Mouse (Mus musculus) Patski (cell line): ENCODE data around the gene Madd. TPM values are rescaled to one million over a fixed set of nuclear protein-coding genes. Genes with fewer than 3 reads are reported as not detected.

Experiments
- ATAC-seq: fragments of 100-300 bp; one replicate; pipeline ENCODE4 v1.8.0; 2021
- CTCF ChIA-PET: fragments of 350-600 bp; sonication (Branson Sonifier 250); formaldehyde crosslinking; loops from one replicate; lab custom pipeline; 2022; ENCODE audit warnings: inconsistent platforms; lab: Charles Lee
- POLR2A ChIA-PET: fragments of 350-600 bp; sonication (Branson Sonifier 250); formaldehyde crosslinking; loops from one replicate; lab custom pipeline; 2022; ENCODE audit warnings: antibody characterized with exemption, inconsistent platforms; lab: Charles Lee
- DNase-seq: peaks from one replicate; pipeline ENCODE4 v3.0.0-alpha.2; 2011; ENCODE audit warnings: low read depth, low spot score
- H3K27me3 ChIP-seq: fragments of 371-371 bp; one replicate; pipeline ENCODE4 v1.5.1; 2021
- CTCF ChIP-seq: fragments of 100-300 bp; IDR thresholded peaks from one replicate; pipeline ENCODE4 v1.5.1; 2021
- in situ Hi-C: fragments of 300-500 bp; cut with MboI; formaldehyde crosslinking; loops from 3 replicates; pipeline ENCODE4 v1.11.1; 2018; ENCODE audit warnings: low pct_unique_long_range_greater_than_20kb, mixed read lengths
- polyA plus RNA-seq: library from polyadenylated mRNA; unstranded; gene quantifications from one replicate; pipeline ENCODE4 v1.2.3, GENCODE M21; 2021

Madd gene
- polyA plus RNA-seq, 1 experiment from 2014 or later = 12.8 TPM

DNA sequence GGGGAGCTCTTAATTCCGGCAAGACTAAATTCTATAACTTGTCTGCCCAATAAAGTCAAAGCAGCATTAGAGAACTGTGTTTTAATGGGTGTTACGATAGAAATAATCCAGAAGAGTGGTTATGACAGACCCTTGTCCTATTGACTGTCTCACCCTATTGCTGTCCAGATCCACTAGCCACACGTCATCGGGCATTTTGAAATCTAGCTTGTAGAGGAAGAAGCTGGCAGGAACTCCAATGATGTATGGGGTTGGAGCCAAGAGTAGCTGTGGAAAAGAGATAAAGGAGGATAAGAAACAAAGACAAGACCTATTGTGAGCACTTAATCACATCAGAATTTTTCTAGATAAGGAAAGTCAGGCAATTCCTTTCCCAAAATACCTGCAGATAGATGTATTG is 8.1 kb downstream of the Madd start:
- no peak for TF ChIP-seq CTCF
- ATAC-seq (no peak), DNase-seq (no peak)
- in situ Hi-C loops = no loop called here
- no peaks in the 10 kb centered on the region for H3K27me3 ChIP-seq
- ChIA-PET CTCF (no interaction called here), POLR2A (no interaction called here)

DNA sequence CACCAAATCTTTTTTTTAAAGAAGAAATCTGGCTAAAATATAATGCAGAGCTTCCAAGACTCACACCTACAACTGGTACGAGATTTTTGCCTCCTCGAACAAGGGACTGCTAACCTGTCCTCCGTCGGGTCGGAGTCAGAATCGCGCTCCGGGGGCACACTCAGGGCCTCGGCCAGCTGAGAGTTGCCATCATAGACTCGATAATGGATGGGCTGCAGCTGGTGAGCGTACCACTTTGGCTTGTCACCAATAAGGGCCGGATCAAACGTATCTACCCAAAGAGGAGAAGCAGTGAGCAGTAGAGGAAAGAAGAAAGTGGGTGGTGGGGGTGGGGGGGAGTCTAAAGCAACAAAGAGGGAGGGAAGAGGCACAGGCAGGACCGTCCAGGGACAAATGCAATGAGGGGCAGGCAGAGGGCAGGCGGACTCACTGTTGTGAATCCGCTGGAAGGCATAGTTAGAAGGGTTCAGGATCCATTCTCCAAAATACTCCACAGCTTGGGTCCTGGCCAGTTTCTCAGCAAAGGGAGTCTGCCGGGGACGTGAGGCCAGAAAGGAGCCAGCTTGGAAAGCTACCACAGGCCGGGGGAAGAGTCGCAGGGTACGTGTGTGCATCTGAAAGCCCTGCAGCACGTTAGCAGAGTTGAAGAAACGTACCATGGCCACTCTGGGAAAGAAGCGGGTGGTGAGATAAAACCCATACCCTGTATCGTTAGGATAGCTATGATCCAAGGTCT is 13.9 kb downstream of the Madd start:
- ATAC-seq = no peak

DNA sequence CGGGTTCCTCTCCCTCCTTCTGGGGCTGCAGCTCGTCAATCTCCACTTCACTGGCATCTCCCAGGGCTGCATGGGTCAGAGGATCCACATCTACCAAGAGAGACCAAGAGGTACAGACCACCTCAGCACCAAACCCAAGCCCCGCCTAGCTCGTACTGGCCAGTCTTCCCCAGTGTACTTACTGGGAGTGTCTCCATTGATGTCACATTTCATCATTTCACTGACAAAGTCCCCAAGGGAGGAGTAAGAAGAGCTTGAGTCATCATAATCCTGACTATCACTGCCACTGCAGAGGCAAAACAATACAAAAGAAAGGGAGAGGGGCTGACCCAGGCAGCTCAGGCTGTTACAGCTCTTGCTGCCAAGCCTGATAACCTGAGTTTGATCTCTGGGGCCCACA is 16.0 kb downstream of the Madd start:
- ChIA-PET POLR2A (no interaction called here), CTCF (no interaction called here)
- in situ Hi-C loops = no loop called here
- TF ChIP-seq CTCF = no peak
- H3K27me3 ChIP-seq = no peaks in the 10 kb centered on the region
- ATAC-seq (no peak), DNase-seq (no peak)

More for the DNA sequence above, 13.9 kb downstream of the Madd start:
- ChIA-PET POLR2A (no interaction called here), CTCF (no interaction called here)
- in situ Hi-C loops = no loop called here
- no peak for TF ChIP-seq CTCF
- no peak for DNase-seq
- H3K27me3 ChIP-seq = no peaks in the 10 kb centered on the region

GRCm38 (mm10) chr2:91164991-91165390 is 18.6 kb downstream of the Madd start:
- DNase-seq (no peak), ATAC-seq (no peak)
- in situ Hi-C loops = no loop called here
- no peaks in the 10 kb centered on the region for H3K27me3 ChIP-seq
- TF ChIP-seq CTCF = no peak
- CTCF ChIA-PET = no interaction called here
- POLR2A ChIA-PET = no interaction called here

DNA sequence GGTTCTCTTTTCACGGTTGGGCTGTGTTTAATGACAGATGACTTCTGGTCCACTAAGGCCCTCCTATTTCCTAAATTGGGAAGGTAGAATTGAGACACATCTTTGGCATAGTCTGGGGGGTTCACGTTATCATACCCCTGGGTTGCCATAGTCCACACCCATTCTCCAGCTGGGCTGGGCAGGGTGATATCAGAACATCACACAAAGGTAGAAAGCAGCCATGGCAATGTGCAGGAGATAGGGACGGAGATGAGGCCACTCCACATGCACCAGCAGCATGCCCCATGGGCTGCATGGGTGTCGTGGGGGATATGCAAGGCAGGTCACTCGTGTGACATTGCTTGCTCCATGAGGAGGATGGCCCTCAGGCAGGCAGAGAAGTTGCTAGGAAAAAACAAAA is 20.1 kb downstream of the Madd start:
- in situ Hi-C loops = no loop called here
- POLR2A ChIA-PET = no interaction called here
- ATAC-seq (no peak), DNase-seq (no peak)
- no peaks in the 10 kb centered on the region for H3K27me3 ChIP-seq
- TF ChIP-seq CTCF = no peak
- CTCF ChIA-PET = no interaction called here

DNA sequence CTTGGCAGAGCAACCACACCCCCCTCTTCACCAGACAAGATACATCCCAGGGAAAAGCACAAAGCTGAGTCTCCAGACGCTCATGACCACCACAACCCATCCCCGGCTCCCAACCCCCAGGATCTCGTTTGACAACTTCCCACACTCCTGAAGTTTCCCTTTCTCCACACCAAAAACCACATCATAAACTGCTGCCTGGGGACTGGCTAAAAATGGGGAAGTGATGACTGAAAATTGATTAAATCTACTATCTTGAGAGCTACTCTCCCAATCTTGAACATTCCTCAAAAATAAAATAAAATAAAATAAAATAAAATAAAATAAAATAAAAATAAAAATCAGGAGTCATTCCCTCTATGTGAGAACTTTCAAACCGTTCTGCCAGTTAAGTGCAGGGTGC is 20.7 kb downstream of the Madd start:
- POLR2A ChIA-PET = no interaction called here

DNA sequence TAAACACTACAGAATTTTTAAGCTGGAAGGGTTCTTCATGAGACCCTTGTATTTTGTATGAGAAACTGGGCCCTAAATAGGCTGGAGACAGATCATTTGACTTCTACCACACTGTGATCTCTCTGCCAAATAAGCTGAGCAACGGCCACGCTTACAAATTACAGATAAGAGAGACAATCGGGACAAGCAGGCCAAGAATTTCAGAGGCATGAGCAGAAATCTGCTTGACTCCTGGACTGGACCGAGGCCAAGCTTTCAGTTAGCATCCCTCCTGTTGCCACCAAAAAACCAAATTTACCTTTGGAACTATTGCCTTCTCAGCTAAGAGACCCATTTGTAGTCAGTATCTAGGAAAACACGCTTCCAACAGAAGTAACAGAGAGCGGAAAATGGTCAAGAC is 23.0 kb downstream of the Madd start:
- CTCF ChIA-PET = interaction anchor here (1.5 kb wide), 1 partner anchor 45 kb away, joined by 5 read pairs; no protein-coding TSS in a partner anchor
- TF ChIP-seq CTCF = no peak
- DNase-seq = no peak
- ATAC-seq = no peak
- in situ Hi-C loops = no loop called here
- POLR2A ChIA-PET = no interaction called here
- H3K27me3 ChIP-seq = no peaks in the 10 kb centered on the region

More for the DNA sequence above, 20.7 kb downstream of the Madd start:
- in situ Hi-C loops = no loop called here
- TF ChIP-seq CTCF = no peak
- no peaks in the 10 kb centered on the region for H3K27me3 ChIP-seq
- DNase-seq = no peak
- CTCF ChIA-PET = no interaction called here
- ATAC-seq = no peak

DNA sequence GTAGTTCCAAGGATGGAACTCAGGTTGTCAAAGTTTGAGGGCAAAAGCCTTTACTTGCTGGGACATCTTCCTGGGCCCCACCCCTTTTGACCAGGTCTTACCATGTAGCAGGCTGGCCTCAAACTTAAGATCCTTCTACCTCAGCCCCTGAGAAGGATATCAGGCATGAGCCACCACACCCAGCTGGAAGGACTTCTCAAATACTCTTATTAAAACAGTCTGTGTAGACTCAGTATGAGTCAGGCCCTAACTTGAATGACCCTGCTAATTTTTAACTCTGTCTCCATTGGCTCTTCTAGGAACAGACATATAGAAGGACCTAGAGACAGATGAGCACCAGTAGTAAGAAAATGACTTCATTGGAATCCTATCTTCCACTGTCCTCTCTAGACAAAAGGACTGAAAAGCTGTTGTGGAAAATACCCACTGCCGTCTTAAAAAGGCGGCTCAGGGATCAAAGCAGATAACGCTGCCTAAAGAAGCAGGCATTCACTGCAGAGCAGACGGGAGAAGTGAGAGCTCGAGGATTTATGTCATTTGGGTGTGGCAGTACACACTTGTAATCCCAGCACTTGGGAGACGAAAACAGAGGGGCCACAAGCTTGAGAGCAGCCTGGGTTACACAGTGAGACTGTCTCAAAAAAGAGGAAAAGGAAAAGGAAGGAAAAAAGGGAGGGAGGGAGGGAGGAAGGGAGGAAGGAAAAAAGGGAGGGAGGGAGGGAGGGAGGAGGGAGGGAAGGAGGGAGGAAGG is 26.5 kb downstream of the Madd start:
- H3K27me3 ChIP-seq = no peaks in the 10 kb centered on the region
- ChIA-PET POLR2A (no interaction called here), CTCF (interaction anchor here (0.8 kb wide), 1 partner anchor 16 kb away, joined by 3 read pairs; no protein-coding TSS in a partner anchor)
- in situ Hi-C loops = no loop called here
- DNase-seq (peak; percentile 4), ATAC-seq (no peak)
- TF ChIP-seq CTCF = no peak

DNA sequence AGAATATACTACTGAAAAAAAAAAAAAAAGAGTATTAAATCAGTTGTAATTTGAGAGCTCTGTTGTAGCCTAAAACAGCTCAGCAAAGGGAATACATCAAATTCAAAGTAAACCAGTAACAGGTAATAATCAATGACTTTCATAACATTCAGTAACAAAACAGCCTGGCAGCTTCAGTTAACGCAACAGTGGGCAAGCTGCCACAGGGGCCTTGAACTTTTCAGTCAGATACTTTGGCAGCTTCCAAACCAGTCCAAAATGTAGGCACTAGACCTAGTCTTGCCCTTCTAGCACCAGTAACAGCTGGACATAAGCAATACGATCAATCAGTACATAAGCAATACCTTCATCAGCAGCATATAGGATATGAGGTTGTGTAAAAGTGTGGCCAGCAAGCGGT is 29.5 kb downstream of the Madd start:
- in situ Hi-C loops = no loop called here
- H3K27me3 ChIP-seq = no peaks in the 10 kb centered on the region
- ChIA-PET POLR2A (no interaction called here), CTCF (interaction anchor here (0.6 to 1.3 kb wide), 4 partner anchors 17 to 580 kb away, joined by 3 to 4 read pairs (median 3); no protein-coding TSS in a partner anchor)
- ATAC-seq = no peak
- DNase-seq = no peak
- TF ChIP-seq CTCF = no peak

DNA sequence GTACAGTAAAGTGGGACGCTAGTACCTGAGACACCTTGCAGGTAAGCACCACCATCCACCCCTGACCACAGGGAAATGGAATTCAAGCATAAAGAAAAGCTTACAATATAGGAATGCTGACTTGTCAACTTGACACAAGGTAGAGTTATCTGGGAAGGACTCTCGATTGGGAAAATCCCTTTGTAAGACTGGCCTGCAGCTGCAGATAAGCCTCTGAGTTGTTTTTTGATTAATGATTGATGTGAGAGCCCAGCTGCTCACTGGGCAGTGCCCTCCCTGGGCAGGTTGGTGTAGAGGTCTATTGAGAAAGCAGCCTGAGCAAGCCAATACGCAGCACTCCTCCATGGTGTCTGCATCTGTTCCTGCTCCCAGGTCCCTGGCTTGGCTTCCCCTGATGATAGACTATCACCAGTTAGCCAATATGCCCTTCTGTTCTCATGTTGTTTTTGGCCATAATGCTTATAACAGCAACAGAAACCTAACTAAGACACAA is 30.7 kb downstream of the Madd start:
- CTCF ChIA-PET = interaction anchor here (1.0 to 1.8 kb wide), 3 partner anchors 9 to 38 kb away, joined by 3 to 5 read pairs (median 4); no protein-coding TSS in a partner anchor
- ATAC-seq (no peak), DNase-seq (no peak)
- POLR2A ChIA-PET = no interaction called here
- in situ Hi-C loops = no loop called here
- no peaks in the 10 kb centered on the region for H3K27me3 ChIP-seq
- TF ChIP-seq CTCF = no peak

GRCm38 (mm10) chr2:91151331-91151730 is 32.3 kb downstream of the Madd start:
- POLR2A ChIA-PET = no interaction called here
- CTCF ChIA-PET = interaction anchor here (1.8 kb wide), 1 partner anchor 36 kb away, joined by 5 read pairs; no protein-coding TSS in a partner anchor
- no peaks in the 10 kb centered on the region for H3K27me3 ChIP-seq
- in situ Hi-C loops = no loop called here
- TF ChIP-seq CTCF = no peak
- ATAC-seq (no peak), DNase-seq (no peak)
